Mouse (Mus musculus) adrenal gland, adult 8-10 months (tissue): Measurements from ENCODE around the gene Wfikkn1. TPM values are rescaled to one million over a fixed set of nuclear protein-coding genes. Genes with fewer than 3 reads are reported as not detected.

ENCODE experiments used
- DNase-seq: peaks from one replicate; pipeline ENCODE4 v3.0.0; 2022
- total RNA-seq, 4 experiments: library from RNA; stranded (reverse); gene quantifications; 2 replicates each; pipeline ENCODE4 v1.2.4; 2022

The Wfikkn1 gene
- total RNA-seq, 4 experiments from 2014 or later: 1.6 to 2.9 (median 2.0) TPM

DNA sequence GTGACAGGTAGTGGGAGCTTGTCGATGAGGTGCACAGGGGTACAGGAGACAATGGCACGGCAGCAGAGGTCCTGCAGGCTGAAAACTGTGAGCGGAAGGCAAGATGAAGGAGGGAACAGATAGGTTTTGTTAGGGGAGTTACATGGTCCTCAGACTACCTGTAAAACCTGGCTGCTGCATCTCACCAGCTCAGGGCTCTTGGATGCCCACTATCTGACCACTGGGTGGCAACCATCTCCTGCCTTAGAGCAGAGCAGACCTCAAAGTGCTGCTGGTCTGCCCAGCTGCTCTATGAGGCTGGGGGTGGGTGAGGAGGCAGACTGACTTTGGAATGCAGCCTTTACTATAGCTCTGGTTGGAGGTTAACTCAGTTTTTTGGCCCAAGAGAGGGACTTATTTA is 3.2 kb upstream of the Wfikkn1 start:
- DNase-seq: no peak

DNA sequence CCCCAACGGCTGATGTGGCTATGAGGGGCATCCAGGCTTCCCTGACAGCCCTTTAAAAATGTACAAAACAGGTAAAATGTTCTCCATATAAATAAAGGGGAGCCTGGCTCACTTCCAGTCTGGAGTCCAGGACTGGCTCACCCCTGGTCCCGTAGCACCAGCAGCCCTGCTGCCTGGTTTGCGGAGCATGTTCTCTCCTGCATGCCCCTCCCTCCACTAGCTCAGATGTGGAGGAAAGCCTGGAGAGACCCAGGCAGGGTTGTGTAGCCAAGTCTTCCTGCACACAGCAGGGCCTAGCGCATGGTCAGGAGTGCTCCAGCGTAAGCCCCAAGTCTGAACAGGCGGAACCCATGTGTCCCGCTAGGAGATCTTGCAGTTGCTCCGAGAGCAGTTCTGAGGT is 2.6 kb upstream of the Wfikkn1 start:
- no peak for DNase-seq

DNA sequence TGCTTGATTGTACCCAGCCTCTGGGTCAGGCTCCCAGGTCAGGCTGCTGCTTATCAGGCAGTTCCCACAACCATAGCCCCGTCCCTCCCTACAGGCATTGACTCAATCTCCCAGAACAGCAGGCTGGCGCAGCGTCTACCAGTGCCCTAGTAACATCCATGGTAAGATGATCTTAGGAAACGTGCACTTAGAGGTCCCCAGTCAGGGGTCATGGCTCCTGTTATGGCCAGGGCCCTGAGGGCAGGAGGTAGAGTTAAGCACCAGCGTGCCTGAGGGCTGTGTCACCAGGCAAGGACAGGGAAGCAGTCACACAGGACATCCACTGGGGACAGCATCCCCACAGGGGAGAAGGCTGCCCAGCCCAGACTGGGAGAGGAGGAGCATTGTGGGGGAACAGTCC is 1.6 kb upstream of the Wfikkn1 start:
- DNase-seq: peak; percentile 24

DNA sequence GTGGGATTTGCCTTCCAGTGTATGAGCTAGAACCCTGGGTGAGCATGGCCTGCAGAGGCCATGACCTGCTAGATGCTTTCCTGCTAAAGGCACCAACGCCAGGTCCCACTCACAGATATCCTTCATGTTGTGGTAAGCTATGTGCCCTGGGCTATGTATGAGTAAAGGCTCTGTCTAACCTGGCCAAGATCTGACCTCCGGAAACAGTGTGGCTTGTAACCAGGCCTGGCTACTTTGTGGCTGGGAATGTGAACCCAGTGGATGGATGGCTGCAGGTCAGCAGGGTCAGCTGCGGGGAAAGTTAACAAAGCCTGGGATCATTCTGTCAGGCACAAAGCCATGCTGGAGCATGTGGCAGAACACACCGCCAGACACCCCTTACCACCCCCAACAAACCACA is 1.0 kb upstream of the Wfikkn1 start:
- DNase-seq: no peak

DNA sequence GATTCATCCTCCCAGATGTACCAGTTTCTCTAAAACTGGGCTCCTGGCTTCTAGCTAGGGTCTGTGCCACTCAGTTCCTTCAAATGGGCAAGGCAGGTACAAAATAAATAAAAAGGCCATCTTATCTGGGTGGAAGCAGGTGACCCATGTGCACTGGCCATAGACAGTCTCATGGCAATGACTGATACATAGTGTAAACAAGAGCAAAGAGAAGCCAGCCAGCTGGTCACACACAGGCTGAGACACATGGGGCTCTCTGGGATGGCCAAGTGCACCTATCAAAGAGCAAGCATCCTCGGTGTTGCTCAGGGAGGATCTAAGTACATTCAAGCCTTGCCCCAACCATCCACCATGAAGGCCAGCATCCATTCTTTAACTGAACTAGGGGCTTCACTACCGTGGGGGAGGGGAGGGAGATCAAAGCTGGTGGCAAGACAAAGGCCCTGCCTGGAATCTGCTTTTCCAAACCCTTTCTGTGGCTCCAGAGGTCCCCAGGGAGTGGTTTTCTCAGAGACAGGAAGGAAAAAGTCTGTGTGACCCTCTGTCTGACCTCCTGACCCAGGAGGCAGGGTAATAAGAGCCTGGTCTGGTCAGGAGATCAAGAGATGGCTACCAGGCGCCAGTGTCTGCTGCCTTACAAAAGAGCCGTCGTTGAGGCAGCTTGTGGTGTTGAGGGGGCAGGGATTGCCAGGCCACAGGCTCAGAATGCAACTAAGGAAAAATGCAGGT is 419 bp upstream of the Wfikkn1 start:
- DNase-seq: peak; percentile 28

DNA sequence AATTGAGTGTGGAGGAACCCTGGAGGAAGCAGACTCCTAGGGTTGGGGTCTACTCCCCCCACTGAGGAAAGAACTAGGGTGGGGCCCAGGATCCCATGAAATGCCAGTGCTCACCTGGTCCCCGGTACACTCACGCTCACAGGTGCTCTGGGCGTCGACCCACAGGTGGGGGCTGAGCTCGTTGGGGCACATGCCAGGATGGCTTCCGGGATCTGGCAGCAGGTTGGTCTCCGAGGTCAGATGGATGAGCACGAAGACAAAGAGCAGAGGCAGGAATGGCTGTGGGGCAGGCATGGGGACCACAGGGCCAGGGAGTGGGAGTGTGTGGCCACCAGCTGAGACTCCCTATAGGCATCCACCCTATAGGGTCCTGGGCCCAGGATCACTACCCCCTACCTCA is 908 bp downstream of the Wfikkn1 start:
- peak; percentile 13 for DNase-seq

DNA sequence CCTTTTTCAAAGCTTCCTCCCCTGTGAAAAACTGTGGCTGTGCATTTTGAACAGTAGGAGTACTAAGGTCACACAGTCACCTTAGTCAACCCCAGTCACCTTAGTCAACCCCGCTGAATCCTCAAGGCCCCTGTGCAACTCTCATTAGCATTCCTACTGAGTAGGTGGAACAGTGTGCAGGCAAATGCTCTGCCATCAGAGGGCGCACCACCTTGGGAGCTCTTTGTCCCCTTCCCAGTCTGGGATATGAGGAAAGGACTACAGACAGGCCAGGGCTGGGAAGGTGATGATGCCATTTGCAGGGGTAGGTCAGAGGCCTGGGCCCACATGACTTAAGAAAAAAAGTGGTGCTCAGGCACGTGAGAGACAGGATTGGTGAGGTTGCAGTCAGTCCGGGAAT is 1.4 kb downstream of the Wfikkn1 start:
- DNase-seq: no peak

DNA sequence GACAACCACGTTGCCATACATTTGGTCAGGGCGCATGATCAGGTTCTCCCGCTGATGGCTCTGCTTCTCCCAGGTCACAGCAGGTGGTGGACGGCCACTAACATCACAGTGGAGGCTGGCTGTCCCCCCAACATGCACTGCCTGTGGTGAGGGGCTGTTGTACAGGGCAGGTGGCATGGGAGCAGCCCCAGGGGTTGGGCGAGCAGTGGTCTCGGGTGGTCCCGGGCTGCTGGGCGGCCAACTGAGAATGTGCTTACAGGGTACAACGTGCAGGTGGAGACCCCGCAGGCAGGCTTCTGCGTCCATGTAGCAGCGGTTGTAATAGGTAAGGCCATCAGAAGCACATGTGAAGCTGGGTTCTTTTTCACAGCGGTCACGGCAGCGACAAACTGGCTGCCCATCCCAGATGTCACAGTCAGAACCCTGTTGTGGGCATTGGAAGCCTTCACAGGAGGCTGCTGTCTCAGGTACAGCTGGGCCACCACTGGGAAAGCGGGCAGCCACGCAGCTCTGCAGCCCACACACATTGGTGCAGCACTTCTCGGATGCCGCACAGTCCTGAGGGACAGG is 2.0 kb downstream of the Wfikkn1 start:
- DNase-seq: no peak

DNA sequence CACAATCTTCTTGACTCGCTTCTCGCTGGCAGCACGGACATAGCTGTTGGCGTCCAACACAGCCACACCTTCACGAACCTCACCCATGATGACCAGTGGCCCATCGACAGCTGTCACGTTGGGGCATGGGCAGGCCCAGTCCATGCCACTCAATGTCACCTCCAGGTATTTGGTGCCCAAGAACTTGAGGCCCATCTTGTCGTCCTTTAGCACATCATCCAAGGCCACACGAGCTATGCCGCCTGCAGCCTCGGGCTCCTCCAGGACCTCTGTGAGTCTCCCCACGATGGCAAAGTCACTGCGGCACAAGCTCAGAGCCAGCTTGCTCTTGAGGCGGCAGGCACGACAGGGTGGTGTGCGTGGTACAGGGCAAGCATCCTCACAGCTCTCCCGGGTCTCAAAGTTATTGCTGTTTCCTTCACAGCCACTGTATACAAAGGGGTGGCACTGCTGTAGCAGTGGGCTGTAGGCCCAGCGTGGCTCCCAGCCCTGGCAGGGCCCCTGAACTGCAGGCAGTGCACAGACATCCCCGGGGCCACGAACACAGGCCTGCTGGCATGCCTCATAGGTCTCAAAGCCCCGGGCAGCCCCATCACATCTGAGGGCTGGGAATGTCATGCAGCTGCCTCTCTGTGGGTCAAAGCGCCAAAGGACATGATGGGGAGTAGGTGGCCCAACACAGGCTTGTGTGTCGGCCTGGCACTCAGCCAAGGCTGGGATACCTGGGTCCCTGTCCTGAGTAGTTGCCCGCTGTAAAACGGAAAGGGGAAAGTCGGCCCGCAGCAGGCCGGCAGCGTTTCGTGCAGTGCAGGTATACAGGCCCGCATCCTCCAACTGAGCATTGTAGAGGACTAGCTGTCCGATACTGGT is 2.7 kb downstream of the Wfikkn1 start:
- no peak for DNase-seq

DNA sequence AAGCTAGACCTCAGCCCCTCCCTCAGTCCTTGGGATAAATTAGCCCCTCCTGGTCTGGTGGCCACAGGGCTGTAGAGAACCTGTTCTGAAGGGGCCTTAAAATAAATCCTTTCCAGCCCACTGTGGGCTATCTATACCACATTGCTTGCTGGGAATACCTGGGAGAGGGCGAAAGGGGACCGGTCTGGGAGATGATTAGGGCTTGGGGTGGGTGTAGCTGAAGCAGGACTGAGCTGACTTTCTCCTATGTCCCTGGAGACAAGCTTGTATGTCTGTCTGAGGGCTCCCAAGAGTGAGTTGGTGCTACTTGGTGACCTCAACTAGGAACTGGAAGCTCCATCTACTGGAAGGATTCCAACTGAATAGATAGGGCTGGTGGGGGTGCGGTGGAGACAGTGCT is 3.6 kb downstream of the Wfikkn1 start:
- no peak for DNase-seq

DNA sequence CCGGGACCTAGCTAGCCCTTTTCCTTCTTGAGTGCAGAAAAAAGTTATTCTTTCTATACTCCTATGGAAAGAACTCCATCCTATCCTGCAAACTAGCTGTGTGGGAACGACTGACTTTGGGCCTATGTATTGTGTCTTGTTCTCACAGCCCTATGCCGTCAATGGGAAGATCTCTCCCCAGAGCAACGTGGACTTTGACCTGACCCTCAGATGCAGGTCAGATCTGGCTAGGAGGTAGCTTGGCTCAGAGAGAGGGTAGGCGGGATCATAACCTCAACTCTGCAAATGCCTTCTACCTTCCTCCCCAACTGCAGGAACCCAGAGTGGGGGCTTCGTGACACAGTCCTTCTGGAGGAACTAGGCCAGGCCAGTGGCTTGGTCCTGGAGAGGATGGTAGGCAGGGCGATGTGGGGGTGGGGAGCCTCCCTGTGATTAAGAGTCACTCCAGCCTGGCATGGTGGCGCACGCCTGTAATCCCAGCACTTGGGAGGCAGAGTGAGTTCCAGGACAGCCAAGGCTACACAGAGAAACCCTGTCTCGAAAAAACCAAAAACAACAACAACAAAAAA is 4.2 kb downstream of the Wfikkn1 start:
- DNase-seq: no peak

DNA sequence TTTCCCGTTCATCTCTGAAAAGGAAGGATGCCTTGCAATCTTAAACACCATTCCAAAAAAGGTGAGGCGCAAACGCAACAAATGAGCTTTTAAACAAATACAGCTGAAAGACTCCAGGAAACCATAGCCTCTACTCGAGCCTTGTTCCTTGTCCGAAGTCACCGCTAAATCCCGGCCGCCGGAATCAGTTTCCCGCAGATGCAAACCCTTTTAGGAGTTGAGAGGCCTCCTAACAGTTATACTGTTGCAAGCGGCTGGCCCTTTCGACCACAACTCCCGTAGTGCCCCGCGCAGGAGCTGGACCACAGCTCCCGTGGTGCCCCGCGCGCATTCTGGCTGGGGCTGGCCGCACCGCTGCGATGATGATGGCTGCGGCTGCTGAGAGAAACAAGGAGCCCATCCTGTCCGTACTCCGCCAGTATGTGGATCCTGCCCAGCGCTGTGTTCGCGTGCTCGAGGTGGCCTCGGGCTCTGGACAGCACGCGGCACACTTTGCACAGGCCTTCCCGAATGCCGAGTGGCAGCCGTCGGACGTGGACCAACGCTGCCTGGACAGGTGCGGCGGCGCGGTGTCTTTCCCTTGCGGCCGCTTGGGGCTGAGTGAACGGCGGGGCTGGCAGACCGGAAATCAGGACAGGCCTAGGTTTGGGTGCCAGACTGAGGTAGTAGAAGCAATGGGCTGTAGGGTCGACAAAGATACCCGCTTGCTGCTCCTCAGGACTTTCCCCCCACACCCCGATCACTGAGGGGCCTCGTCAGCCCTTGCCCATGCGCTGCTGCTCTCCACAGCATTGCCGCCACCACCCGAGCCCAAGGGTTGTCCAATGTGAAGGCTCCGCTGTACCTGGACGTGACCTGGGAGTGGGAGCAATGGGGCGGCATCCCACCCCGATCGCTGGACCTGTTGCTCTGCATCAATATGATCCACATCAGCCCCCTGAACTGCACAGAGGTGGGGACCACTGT is 5.2 kb downstream of the Wfikkn1 start:
- peak; percentile 86 for DNase-seq

DNA sequence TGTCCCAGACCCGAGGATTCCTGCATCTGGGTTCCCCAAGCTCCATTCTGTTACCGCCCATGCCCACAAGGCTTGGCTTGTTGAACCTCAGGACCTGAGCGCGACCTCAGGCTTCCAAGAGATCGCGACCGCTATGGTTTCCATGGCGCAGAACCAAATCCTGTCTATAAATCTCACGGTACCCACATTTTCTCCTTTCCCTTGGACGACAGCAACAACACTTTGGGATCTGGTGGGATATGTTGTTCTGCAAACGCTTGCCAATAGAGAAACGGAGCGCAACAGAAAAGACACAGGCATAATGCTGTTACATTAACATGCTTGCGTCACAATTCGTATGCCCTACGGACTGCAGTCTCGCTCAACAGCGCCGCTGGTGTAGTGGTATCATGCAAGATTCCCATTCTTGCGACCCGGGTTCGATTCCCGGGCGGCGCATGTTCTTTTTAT is 5.9 kb downstream of the Wfikkn1 start, which contains the start of gene Mettl26:
TSS of gene Mettl26 (plus strand) at position 354 of the 450 bp plus-strand sequence.
- DNase-seq: peak; percentile 86

DNA sequence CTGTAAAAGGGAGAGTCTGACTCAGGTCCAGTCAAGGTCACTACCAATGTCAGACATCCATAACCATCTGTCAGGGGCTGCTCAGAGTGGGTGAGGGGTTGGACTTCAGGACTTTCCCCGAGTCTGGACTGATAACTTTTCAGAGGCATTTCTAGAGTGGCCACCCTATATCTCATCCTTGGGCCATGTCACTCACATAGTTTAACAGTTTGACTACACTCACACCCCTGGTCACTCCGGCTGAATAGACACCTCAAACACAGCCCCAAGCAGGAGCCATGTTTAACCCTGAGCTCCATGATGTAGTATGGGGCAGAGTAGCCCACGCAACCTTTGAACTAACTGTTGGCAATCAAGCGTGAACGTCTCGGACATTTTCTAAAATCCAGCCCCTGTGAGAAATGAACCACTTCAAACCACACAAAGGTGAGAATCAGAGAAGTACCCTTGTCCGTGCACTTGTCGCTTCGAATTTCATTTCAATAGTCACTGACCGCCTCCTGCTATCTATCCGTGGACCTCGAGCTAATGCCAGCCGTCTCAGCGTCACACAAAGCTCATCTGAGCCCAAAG is 6.4 kb downstream of the Wfikkn1 start:
- no peak for DNase-seq

DNA sequence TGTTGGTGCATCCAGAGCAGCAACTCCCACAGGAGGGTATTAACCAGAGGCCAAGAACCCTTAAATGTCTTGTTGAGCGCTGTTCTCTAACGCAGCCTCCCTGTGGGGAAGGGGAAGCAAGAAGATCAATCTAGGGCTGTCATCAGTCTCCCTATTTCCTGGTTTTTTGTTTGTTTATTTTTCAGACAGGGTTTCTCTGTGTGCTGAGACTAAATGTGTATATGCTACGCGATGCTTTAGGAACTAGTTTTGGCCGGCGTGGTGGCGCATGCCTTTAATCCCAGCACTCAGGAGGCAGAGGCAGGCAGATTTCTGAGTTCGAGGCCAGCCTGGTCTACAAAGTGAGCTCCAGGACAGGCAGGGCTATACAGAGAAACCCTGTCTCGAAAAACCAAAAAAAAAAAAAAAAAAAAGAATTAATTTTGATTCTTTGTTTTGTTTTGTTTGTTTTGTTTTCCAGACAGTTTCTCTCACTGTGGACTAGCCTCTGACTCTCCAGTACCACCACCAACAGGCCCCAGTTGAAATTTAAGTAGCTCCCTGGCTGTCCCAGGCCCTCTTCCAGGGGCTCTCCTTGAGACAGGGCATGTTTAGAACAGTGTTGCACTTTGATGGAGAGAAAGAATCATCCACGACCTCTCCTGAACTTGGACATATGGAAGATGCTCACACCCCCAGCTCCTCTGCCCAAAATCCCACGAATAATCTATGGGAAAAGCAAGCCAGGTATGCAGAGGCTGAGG is 7.1 kb downstream of the Wfikkn1 start:
- DNase-seq: no peak

DNA sequence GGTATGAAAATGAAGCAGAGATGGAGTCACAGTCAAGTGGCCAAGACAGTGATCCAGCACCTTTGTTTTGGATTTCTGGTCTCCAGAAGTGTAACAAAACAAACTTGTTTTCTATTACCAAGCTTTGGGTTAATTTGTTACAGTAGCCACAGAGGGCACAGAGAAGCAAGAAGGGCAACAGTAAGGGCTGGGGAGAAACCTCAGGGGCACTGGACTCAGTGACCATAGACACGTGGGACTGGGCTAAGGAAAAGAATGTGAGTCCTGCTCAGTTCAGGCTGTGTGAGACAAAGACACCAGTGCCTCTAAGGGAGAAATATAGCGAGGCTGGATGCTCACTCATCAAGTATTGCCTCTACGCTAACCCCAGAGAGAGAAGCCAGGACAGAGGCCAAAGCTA is 8.0 kb downstream of the Wfikkn1 start:
- DNase-seq: no peak

DNA sequence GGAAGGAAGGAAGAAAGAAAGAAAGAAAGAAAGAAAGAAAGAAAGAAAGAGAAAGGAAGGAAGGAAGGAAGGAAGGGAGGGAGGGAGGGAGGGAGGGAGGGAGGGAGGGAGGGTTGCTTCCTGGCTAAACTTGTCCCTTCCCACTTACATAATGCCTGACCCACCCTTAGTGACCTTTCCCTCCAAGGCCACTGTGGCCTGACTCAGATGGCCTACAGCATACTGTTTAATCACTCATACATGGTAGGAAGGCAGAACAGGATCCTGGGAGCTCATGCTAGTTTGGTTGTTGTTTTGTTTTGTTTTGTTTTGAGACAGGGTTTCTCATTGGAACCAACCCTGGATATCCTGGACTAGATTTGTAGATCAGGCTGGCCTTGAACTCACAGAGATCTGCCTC is 9.1 kb downstream of the Wfikkn1 start:
- DNase-seq: peak; percentile 84

DNA sequence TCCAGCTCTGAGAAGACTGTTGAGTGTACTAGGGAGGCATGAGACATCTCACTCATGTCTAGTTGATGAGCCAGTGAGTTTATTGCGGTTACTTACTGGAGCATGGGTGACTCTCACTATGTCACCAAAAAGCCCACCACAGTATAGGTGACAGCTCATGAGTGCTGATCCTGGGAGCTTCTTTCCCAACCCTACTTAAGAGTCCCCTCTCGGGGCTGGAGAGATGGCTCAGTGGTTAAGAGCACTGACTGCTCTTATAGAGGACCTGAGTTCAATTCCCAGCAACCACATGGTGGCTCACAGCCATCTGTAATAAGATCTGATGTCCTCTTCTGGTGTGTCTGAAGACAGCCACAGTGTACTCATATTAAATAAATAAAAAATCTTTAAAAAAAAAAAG is 10.7 kb downstream of the Wfikkn1 start:
- DNase-seq: no peak

DNA sequence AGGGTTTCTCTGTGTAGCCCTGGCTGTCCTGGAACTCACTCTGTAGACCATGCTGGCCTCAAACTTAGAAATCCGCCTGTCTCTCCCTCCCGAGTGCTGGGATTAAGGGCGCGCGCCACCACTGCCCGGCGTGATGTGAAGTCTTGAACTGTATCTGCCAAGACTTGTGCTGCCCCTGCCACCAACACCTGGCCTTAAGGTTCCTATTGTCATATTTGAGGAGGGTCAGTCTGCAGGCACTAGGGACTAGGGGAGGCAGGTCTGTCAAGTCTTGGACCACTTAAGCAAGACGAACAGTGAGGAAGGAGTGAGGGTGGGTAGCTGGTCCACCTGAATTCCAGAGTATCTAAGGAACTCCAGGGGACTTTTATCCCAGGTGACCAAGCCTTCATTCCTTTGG is 11.2 kb downstream of the Wfikkn1 start:
- no peak for DNase-seq

DNA sequence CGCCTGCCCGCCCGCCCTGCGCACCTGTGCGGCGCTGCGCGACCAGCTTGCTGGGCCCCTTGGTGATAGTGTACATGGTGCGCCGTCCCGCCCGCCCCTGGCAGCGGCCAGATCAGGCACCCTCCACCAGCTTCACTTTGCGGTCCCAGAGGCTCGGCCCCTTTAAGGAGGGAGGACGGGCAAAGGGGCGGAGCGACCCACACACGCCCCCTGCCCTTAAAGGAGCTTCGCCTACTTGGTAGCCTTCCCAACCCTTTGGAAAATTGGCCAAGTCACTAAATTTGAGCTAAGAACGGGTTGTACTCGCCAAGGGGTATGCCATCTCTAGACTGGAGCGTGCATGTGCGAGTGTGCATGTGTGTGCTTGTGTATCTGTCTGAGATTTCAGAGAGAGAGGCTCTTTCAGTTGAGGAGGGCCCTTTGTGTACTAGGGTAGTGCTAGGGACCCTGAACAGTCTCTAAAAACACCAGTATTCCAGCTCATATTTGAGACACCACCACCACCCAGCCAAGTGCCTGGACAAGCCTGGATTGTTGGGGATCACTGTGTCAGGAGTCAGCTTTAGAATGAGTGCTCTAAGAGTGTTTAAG is 12.0 kb downstream of the Wfikkn1 start, which contains the start of gene Mcrip2:
TSS of gene Mcrip2 (minus strand) at position 164 of the 591 bp plus-strand sequence.
- peak; percentile 89 for DNase-seq
